Mouse (Mus musculus): ENCODE results near the gene Ccdc15. TPM values are rescaled to one million over a fixed set of nuclear protein-coding genes. Genes with fewer than 3 reads are reported as not detected.
A peak's percentile ranks its signal among the peaks of the same experiment; 100 is the strongest.
"Not testable (repeated sequence)": the region's sequence is repeated elsewhere in the genome, so short reads cannot be mapped to it uniquely, and the experiment has no call there.

Gene Ccdc15
- polyA plus RNA-seq, 1 experiment from 2014 or later = 4.3 TPM

- H3K27ac ChIP-seq (replicated peaks) = peak overlapping the region; percentile 94
- H3K36me3 ChIP-seq (replicated peaks) = peaks cover 7% of the 10 kb centered on the region; the same call in 1 of the 2 replicates
- peaks cover 7% of the 10 kb centered on the region for H3K4me1 ChIP-seq (replicated peaks)
- peak overlapping the region; percentile 86 for H3K4me2 ChIP-seq
- 5% methylated on average over 12 of the region's 12 CpGs for WGBS (ENCODE audit: insufficient replicate concordance)
- ATAC-seq (ENCODE audit: insufficient read depth) = peak; percentile 27
- peak overlapping the region; percentile 94 for H3K9ac ChIP-seq
- H3K9me3 ChIP-seq (replicated peaks) = no peaks in the 10 kb centered on the region
- no peaks in the 10 kb centered on the region for H3K27me3 ChIP-seq
- peak overlapping the region; percentile 87 for H3K4me3 ChIP-seq (replicated peaks)
Measured at GRCm38 (mm10) chr9:37347184-37347987, 846 bp downstream of the Ccdc15 start.

DNA sequence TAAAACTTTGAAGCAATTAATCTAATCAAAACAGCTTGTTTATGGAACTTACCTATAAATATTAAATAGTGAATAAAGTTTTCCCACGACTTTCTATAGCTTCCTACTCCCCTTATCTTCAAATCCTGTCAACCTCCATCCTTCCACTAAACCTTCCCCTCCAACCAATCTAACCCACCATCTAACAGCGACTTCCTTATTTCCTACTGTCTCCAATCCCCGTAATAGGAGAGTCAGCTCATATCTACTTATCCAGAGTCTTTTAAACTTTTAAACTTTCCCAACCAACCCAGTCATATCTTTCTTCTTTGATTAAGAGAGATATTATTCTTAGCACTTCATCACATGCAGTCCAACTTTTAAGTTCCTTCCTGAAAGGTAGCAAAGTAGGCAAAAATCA lies 2.8 kb downstream of the Ccdc15 start:
- 28% methylated on average over 3 of the region's 3 CpGs for WGBS (ENCODE audit: insufficient replicate concordance)
- ATAC-seq (ENCODE audit: insufficient read depth) = no peak
- Histone ChIP-seq H3K4me1 (replicated peaks) (peaks cover 7% of the 10 kb centered on the region), H3K36me3 (replicated peaks) (peaks cover 15% of the 10 kb centered on the region; the same call in 1 of the 2 replicates), H3K9ac (no peak overlapping the region), H3K27ac (replicated peaks) (no peak overlapping the region), H3K4me3 (replicated peaks) (no peak overlapping the region), H3K9me3 (replicated peaks) (no peaks in the 10 kb centered on the region), H3K27me3 (no peaks in the 10 kb centered on the region), H3K4me2 (no peak overlapping the region)

DNA sequence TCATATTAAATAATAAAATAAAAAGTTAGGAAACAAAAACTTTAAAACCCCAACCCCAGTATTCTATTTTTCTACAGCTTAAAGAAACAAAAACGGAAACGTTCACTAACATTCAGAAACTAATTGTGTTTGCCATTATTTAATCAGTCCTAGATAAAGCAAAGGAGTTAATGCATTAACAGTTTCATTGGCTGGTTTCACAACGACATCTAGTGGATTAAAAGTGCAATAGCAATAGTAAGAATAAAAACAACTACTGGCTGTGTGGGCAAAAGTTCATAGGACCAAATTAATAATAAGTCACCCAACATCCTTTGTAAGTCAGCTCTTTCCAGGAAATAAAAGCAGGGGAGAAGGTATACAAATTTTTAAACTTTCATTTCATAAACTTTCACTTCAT lies 18.8 kb downstream of the Ccdc15 start:
- H3K27ac ChIP-seq (replicated peaks) = no peak overlapping the region
- 37% methylated on average over 3 of the region's 3 CpGs for WGBS (ENCODE audit: insufficient replicate concordance)
- H3K4me1 ChIP-seq (replicated peaks) = no peaks in the 10 kb centered on the region
- no peaks in the 10 kb centered on the region for H3K9me3 ChIP-seq (replicated peaks)
- H3K4me2 ChIP-seq = no peak overlapping the region
- no peak for ATAC-seq (ENCODE audit: insufficient read depth)
- H3K36me3 ChIP-seq (replicated peaks) = no peaks in the 10 kb centered on the region
- no peak overlapping the region for H3K4me3 ChIP-seq (replicated peaks)
- H3K9ac ChIP-seq = no peak overlapping the region
- no peaks in the 10 kb centered on the region for H3K27me3 ChIP-seq

GRCm38 (mm10) chr9:37301720-37302119 lies 46.5 kb downstream of the Ccdc15 start:
- Histone ChIP-seq H3K4me2 (no peak overlapping the region), H3K36me3 (replicated peaks) (no peaks in the 10 kb centered on the region; the same call in 1 of the 2 replicates), H3K4me3 (replicated peaks) (no peak overlapping the region), H3K9ac (no peak overlapping the region), H3K27me3 (no peaks in the 10 kb centered on the region), H3K4me1 (replicated peaks) (no peaks in the 10 kb centered on the region), H3K9me3 (replicated peaks) (no peaks in the 10 kb centered on the region), H3K27ac (replicated peaks) (no peak overlapping the region)
- no peak for ATAC-seq (ENCODE audit: insufficient read depth)
- 53% methylated on average over 1 of the region's 1 CpGs for WGBS (ENCODE audit: insufficient replicate concordance)

DNA sequence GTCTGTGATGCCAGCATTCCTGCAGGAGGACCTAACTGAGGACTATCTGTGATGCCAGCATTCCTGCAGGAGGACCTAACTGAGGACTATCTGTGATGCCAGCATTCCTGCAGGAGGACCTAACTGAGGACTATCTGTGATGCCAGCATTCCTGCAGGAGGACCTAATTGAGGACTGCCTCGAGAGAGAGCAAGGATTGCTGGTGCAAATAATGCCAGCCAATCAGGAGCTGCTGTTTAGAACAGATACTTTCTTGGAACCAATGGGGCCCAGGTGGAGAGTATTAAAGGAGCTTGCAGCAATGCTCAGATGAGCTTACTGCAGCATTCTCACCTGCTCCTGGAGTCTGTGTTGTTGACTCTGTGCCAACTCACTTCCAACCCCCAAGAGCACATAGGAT lies 47.7 kb downstream of the Ccdc15 start:
- WGBS (ENCODE audit: insufficient replicate concordance) = 55% methylated on average over 1 of the region's 1 CpGs
- not testable (repeated sequence) for H3K9me3 ChIP-seq (replicated peaks); H3K4me2 ChIP-seq; H3K4me3 ChIP-seq (replicated peaks); ATAC-seq (ENCODE audit: insufficient read depth); H3K4me1 ChIP-seq (replicated peaks); H3K27ac ChIP-seq (replicated peaks); H3K27me3 ChIP-seq; H3K9ac ChIP-seq; H3K36me3 ChIP-seq (replicated peaks)

- H3K9me3 ChIP-seq (replicated peaks) = no peaks in the 10 kb centered on the region
- H3K27me3 ChIP-seq = no peaks in the 10 kb centered on the region
- H3K36me3 ChIP-seq (replicated peaks) = no peaks in the 10 kb centered on the region; the same call in 1 of the 2 replicates
- H3K4me3 ChIP-seq (replicated peaks) = no peak overlapping the region
- ATAC-seq (ENCODE audit: insufficient read depth) = no peak
- no peak overlapping the region for H3K27ac ChIP-seq (replicated peaks)
- no peaks in the 10 kb centered on the region for H3K4me1 ChIP-seq (replicated peaks)
- no peak overlapping the region for H3K9ac ChIP-seq
- no peak overlapping the region for H3K4me2 ChIP-seq
Measured at GRCm38 (mm10) chr9:37295586-37295985, 52.6 kb downstream of the Ccdc15 start.

- Histone ChIP-seq H3K9ac (no peak overlapping the region), H3K4me3 (replicated peaks) (no peak overlapping the region), H3K27me3 (no peaks in the 10 kb centered on the region), H3K4me2 (no peak overlapping the region), H3K4me1 (replicated peaks) (no peaks in the 10 kb centered on the region), H3K27ac (replicated peaks) (no peak overlapping the region), H3K9me3 (replicated peaks) (no peaks in the 10 kb centered on the region), H3K36me3 (replicated peaks) (no peaks in the 10 kb centered on the region)
- ATAC-seq (ENCODE audit: insufficient read depth) = no peak
- WGBS (ENCODE audit: insufficient replicate concordance) = 57% methylated on average over 2 of the region's 2 CpGs
Measured at GRCm38 (mm10) chr9:37266622-37267021, 81.6 kb downstream of the Ccdc15 start.

DNA sequence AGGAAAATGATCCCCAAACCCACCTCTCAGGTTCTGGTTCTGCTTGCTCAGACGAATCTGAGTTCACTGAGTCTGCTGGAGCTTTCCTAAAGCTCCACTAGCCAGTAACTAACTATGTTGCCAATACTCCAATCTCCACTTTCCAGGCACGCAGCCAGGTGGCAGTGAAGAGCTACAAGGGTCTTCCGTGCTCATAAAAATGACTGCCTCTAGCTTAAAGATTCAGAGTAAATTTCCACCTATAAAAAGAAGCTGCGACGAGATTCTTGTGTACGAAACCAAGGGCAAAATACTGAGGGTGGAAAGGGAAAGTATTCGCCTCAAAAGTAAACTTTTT lies 92.4 kb downstream of the Ccdc15 start:
- no peak overlapping the region for H3K27ac ChIP-seq (replicated peaks)
- peaks cover 16% of the 10 kb centered on the region for H3K27me3 ChIP-seq
- WGBS (ENCODE audit: insufficient replicate concordance) = 29% methylated on average over 7 of the region's 7 CpGs
- peak overlapping the region; percentile 51 for H3K4me3 ChIP-seq (replicated peaks)
- no peaks in the 10 kb centered on the region for H3K9me3 ChIP-seq (replicated peaks)
- no peaks in the 10 kb centered on the region for H3K36me3 ChIP-seq (replicated peaks)
- H3K4me1 ChIP-seq (replicated peaks) = peaks cover 7% of the 10 kb centered on the region
- no peak overlapping the region for H3K9ac ChIP-seq
- peak overlapping the region; percentile 70 for H3K4me2 ChIP-seq
- no peak; the same call in 1 of the 2 replicates for ATAC-seq (ENCODE audit: insufficient read depth)

- WGBS (ENCODE audit: insufficient replicate concordance) = 2% methylated on average over 38 of the region's 38 CpGs
- Histone ChIP-seq H3K4me2 (peak within 1 kb of the TSS; percentile 70), H3K27me3 (peaks cover 16% of the 10 kb centered on the region), H3K4me3 (replicated peaks) (peak within 1 kb of the TSS; percentile 51), H3K4me1 (replicated peaks) (peaks cover 7% of the 10 kb centered on the region), H3K9ac (0 out of 2 replicates have a peak within 1 kb of the TSS, but pooled peaks have one; percentile 15), H3K36me3 (replicated peaks) (no peaks in the 10 kb centered on the region), H3K27ac (replicated peaks) (no peak within 1 kb of the TSS), H3K9me3 (replicated peaks) (no peaks in the 10 kb centered on the region)
- ATAC-seq (ENCODE audit: insufficient read depth) = peak; percentile 72
Measured at GRCm38 (mm10) chr9:37255149-37255888, 92.9 kb downstream of the Ccdc15 start, which contains the start of gene Slc37a2. Slc37a2 (minus strand) TSS chr9:37255738.

DNA sequence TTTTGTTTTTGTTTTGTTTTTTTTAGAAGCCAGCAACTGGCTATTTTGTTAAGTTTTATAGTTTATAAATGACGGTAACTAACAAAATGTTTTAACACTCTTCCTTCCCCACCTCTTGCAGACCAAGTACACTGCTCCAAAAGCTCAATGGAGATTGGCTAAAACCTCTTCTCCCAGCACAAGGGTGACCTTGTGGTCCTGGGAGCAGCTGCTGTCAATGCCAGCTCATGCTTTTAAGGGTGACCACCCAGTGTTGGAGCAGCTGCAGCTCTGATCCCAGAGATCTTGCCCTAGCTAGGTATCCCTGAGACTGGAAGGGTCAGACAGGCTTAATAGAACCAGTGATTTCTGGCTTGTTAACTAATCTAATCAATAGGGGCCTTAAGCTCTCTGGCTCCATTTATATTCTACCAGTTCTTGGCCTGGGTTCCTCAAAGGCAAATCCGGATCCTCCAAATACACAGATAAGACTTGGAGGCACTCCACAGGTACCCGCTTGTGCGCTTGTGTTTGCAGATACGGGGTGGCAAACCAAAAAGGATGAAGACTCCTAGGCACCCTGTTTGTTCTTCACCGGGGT lies 93.6 kb downstream of the Ccdc15 start:
- 0 out of 2 replicates have a peak overlapping the region, but pooled peaks have one; percentile 15 for H3K9ac ChIP-seq
- no peak for ATAC-seq (ENCODE audit: insufficient read depth)

DNA sequence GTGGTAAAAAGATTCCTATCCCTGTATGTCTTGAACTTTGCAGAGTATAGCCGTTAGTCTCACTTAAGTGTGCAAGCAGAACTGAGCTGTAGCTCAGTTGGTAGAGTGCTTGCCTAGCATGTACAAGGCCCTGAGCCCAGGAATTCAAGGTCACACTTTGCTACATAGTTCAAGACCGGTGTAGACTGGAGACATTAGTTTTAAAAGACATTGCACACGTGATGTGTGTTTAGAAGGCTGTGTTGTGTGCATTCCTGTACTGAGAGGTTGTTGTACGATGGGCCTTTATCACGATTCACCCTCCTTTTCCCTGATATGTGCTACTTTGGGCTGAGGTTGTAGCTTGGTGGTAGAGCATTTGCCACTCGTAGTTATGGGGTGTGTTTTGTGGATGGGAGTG lies 97.6 kb downstream of the Ccdc15 start:
- Histone ChIP-seq H3K4me1 (replicated peaks) (peaks cover 6% of the 10 kb centered on the region), H3K4me3 (replicated peaks) (no peak overlapping the region), H3K36me3 (replicated peaks) (no peaks in the 10 kb centered on the region), H3K27me3 (peaks cover 13% of the 10 kb centered on the region), H3K4me2 (no peak overlapping the region), H3K9ac (no peak overlapping the region), H3K9me3 (replicated peaks) (no peaks in the 10 kb centered on the region), H3K27ac (replicated peaks) (no peak overlapping the region)
- WGBS (ENCODE audit: insufficient replicate concordance) = 56% methylated on average over 6 of the region's 6 CpGs
- ATAC-seq (ENCODE audit: insufficient read depth) = no peak

More for the DNA sequence above, 93.6 kb downstream of the Ccdc15 start:
- peaks cover 16% of the 10 kb centered on the region for H3K27me3 ChIP-seq
- no peak overlapping the region for H3K27ac ChIP-seq (replicated peaks)
- WGBS (ENCODE audit: insufficient replicate concordance) = 21% methylated on average over 6 of the region's 6 CpGs
- H3K9me3 ChIP-seq (replicated peaks) = no peaks in the 10 kb centered on the region
- peak overlapping the region; percentile 70 for H3K4me2 ChIP-seq
- peaks cover 7% of the 10 kb centered on the region for H3K4me1 ChIP-seq (replicated peaks)
- peak overlapping the region; percentile 51 for H3K4me3 ChIP-seq (replicated peaks)
- H3K36me3 ChIP-seq (replicated peaks) = no peaks in the 10 kb centered on the region
